Mouse (Mus musculus): ENCODE results near the gene Slc9a9.

DNA sequence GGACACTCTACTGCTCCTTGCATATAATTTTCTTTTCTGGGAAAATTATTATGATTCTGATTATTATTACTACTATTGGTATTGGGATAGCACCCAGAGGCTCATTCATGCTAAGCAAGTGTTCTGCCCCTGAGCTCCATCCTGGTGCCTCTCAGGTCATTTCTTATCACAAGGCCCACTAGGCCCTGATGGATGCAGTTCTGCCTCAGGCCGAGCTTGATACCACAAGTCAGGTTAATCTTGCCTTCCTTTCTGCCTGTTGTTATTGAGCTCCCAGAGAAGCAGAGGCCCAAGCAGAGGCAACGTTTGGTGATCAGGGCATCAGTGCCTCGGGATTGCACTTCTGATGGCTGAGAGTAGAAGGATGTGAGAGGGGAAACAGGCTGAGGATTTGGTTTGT, 25.3 kb downstream of the Slc9a9 start:
- no peak for TF ChIP-seq USF1 (IDR thresholded peaks at IDR 0.05; ENCODE audit: low read depth)
- TF ChIP-seq CTCF (IDR thresholded peaks at IDR 0.05; ENCODE audit: control insufficient read depth, insufficient read depth, insufficient read length): no peak
- TF ChIP-seq MYOD1 (IDR thresholded peaks at IDR 0.05; ENCODE audit: control insufficient read depth, insufficient read length, low read depth): no peak
- TF ChIP-seq MAX (IDR thresholded peaks at IDR 0.05): no peak
- no peak for TF ChIP-seq MYOG (IDR thresholded peaks at IDR 0.05; ENCODE audit: control insufficient read depth, extremely low read depth, insufficient read length)
- no peak for TF ChIP-seq CEBPB (IDR thresholded peaks at IDR 0.05; ENCODE audit: low read depth)

All from C2C12 (cell line).